Mouse (Mus musculus) midbrain, embryonic 11.5 days (tissue): Measurements from ENCODE around the gene Fxyd6. TPM values are rescaled to one million over a fixed set of nuclear protein-coding genes. Genes with fewer than 3 reads are reported as not detected.

Experiments used
- ATAC-seq: fragments of 200-750 bp; cut with Nextera tagmentation; 2 replicates; pipeline ENCODE4 v1.8.0; 2017; ENCODE audit warnings: moderate TSS enrichment, moderate library complexity; ENCODE audit not compliant: low FRiP score
- DNase-seq: peaks from one replicate; pipeline ENCODE4 v3.0.0; 2015; ENCODE audit warnings: low spot score; ENCODE audit errors: missing footprints
- H3K27ac ChIP-seq: fragments of 300-500 bp; sonication (generic); 2 replicates; pipeline ENCODE4 v1.5.1; 2014; ENCODE audit warnings: low read depth, low read length
- H3K27me3 ChIP-seq: fragments of 300-500 bp; sonication (generic); 2 replicates; pipeline ENCODE4 v1.6.1; 2014; ENCODE audit warnings: mild to moderate bottlenecking, low read length, moderate library complexity, mixed read lengths; ENCODE audit not compliant: control insufficient read depth, insufficient read depth
- H3K36me3 ChIP-seq: fragments of 300-500 bp; sonication (generic); 2 replicates; pipeline ENCODE4 v1.6.1; 2014; ENCODE audit warnings: mild to moderate bottlenecking, low read length, moderate library complexity, mixed read lengths; ENCODE audit not compliant: control insufficient read depth, insufficient read depth
- H3K4me1 ChIP-seq: fragments of 300-500 bp; sonication (generic); 2 replicates; pipeline ENCODE4 v1.6.1; 2014; ENCODE audit warnings: low read length; ENCODE audit not compliant: control insufficient read depth, insufficient read depth
- H3K4me2 ChIP-seq: fragments of 300-500 bp; sonication (generic); 2 replicates; pipeline ENCODE4 v1.6.1; 2014; ENCODE audit warnings: mild to moderate bottlenecking, moderate library complexity
- H3K4me3 ChIP-seq: fragments of 300-500 bp; sonication (generic); 2 replicates; pipeline ENCODE4 v1.5.1; 2014; ENCODE audit warnings: low read depth, low read length
- H3K9ac ChIP-seq: fragments of 300-500 bp; sonication (generic); 2 replicates; pipeline ENCODE4 v1.6.1; 2014; ENCODE audit warnings: low read length
- H3K9me3 ChIP-seq: fragments of 300-500 bp; sonication (generic); 2 replicates; pipeline ENCODE4 v1.6.1; 2016; ENCODE audit warnings: low read length; ENCODE audit not compliant: control insufficient read depth
- WGBS: fragments of 180-500 bp; shearing (Covaris S2); extraction: QIAGEN DNeasy Blood & Tissue Kit; methylation state at CpG from one replicate; pipeline ENCODE4 v1.1.7; 2014; 5-methylcytosine and 5-hydroxymethylcytosine counted together
- polyA plus RNA-seq: library from polyadenylated mRNA; unstranded; fragments of >200 nt; fragmentation: Nextera tagmentation; extraction: Ambion mirVana; gene quantifications from 2 replicates; pipeline ENCODE4 v1.2.1, GENCODE M21; 2014

Fxyd6 gene
- polyA plus RNA-seq, 1 experiment from 2014 or later: 129 TPM

DNA sequence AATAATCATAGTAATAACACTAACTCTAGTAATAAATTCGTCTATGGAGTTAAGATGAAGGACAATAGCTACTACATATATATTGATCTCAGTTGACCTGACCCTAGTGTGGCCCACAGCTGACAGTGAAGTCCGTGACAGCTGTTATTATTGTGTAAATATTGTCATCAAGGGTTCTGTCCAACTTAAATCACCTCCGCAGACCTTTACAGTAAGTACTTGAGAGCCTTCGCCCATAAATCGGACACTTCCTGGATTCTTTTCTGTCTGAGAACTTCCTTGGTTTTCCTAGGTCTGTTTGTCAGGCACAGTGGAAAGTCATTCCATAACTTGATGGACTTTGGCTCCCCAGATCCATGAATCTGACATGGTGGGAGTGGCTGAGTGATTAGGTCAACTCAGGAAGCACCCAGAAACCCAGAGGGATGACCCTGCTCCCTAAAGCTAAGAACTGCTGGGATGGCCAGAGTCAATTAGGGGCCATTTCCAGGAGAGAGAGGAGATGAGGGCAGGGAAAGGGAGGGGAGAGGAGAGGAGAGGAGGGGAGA is 74.3 kb downstream of the Fxyd6 start:
- H3K4me1 ChIP-seq: no peaks in the 10 kb centered on the region
- peak; percentile 68 for DNase-seq
- H3K27ac ChIP-seq: no peak overlapping the region
- H3K9ac ChIP-seq: no peak overlapping the region
- ATAC-seq: no peak
- WGBS: 83% methylated on average over 5 of the region's 5 CpGs
- no peaks in the 10 kb centered on the region for H3K36me3 ChIP-seq
- H3K4me3 ChIP-seq: no peak overlapping the region
- no peaks in the 10 kb centered on the region for H3K9me3 ChIP-seq
- no peak overlapping the region for H3K4me2 ChIP-seq
- no peaks in the 10 kb centered on the region; the same call in 1 of the 2 replicates for H3K27me3 ChIP-seq

Other genes starting within 250 kb of the Fxyd6 start
- gene Scn4b, start 231.8 kb upstream of the Fxyd6 start, polyA plus RNA-seq: 0.03 and 0.08 TPM in 2 replicates
- not detected in 2 replicates for gene BC049352, start 188.2 kb upstream of the Fxyd6 start, polyA plus RNA-seq
- not detected in 2 replicates for gene Tmprss4, start 166.1 kb upstream of the Fxyd6 start, polyA plus RNA-seq
- gene Il10ra, start 101.0 kb upstream of the Fxyd6 start, polyA plus RNA-seq: 0.79 and 1.3 TPM in 2 replicates
- not detected in 2 replicates for gene Tmprss13, start 51.1 kb upstream of the Fxyd6 start, polyA plus RNA-seq
- gene Fxyd2, start 29.5 kb downstream of the Fxyd6 start, polyA plus RNA-seq: 1.00 and 1.5 TPM in 2 replicates
- gene Dscaml1, start 56.4 kb downstream of the Fxyd6 start, polyA plus RNA-seq: 0.74 and 0.86 TPM in 2 replicates